Mouse (Mus musculus) spleen, adult 2 months (tissue): Measurements from ENCODE around the gene Hdac9. TPM values are rescaled to one million over a fixed set of nuclear protein-coding genes. Genes with fewer than 3 reads are reported as not detected.
A peak's percentile ranks its signal among the peaks of the same experiment; 100 is the strongest.

Experiments used
- DNase-seq, 2 experiments: peaks; one replicate each; pipeline versions ENCODE4 v3.0.0 to v3.0.0-alpha.2; 2012 to 2021; ENCODE audit warnings: low spot score in 2 of 2, low read depth in 1 of 2
- H3K27ac ChIP-seq: fragments of 200-500 bp; 2 replicates; pipeline ENCODE4 v1.5.1; 2012; ENCODE audit warnings: low read length, inconsistent platforms; ENCODE audit not compliant: insufficient read depth
- H3K27me3 ChIP-seq: fragments of 200-500 bp; 2 replicates; pipeline ENCODE4 v1.6.1; 2012; ENCODE audit warnings: mild to moderate bottlenecking, moderate library complexity, low read length, inconsistent platforms; ENCODE audit not compliant: control insufficient read depth, insufficient read depth
- H3K36me3 ChIP-seq: fragments of 200-500 bp; 2 replicates; pipeline ENCODE4 v1.6.1; 2012; ENCODE audit warnings: mild to moderate bottlenecking, low read length, inconsistent platforms; ENCODE audit not compliant: control insufficient read depth, insufficient read depth
- H3K4me1 ChIP-seq: fragments of 200-500 bp; 2 replicates; pipeline ENCODE4 v1.6.1; 2011; ENCODE audit warnings: inconsistent platforms; ENCODE audit not compliant: control insufficient read depth, insufficient read depth, insufficient read length
- H3K4me3 ChIP-seq: fragments of 200-500 bp; 2 replicates; pipeline ENCODE4 v1.5.1; 2011; ENCODE audit warnings: mild to moderate bottlenecking, inconsistent platforms; ENCODE audit not compliant: insufficient read depth, insufficient read length; ENCODE audit errors: extremely low read depth
- CTCF ChIP-seq: fragments of 200-500 bp; IDR thresholded peaks from 2 replicates; pipeline ENCODE4 v1.5.1; 2011; ENCODE audit warnings: mild to moderate bottlenecking, inconsistent platforms; ENCODE audit not compliant: insufficient read depth, insufficient read length, insufficient replicate concordance; ENCODE audit errors: extremely low read depth
- POLR2A ChIP-seq: fragments of 200-500 bp; IDR thresholded peaks from 2 replicates; pipeline ENCODE4 v1.6.1; 2011; ENCODE audit warnings: low read depth, low read length, inconsistent platforms
- WGBS: fragments of 180-500 bp; shearing (Covaris S2); methylation state at CpG from one replicate; pipeline ENCODE4 v1.1.7; 2018; 5-methylcytosine and 5-hydroxymethylcytosine counted together
- polyA plus RNA-seq: library from polyadenylated mRNA; depleted of rRNA; stranded (reverse); fragments of >200 nt; gene quantifications from 2 replicates; pipeline ENCODE4 v1.2.3, GENCODE M21; 2012

Gene Hdac9
- polyA plus RNA-seq, 1 experiment, result 8.9 TPM

DNA sequence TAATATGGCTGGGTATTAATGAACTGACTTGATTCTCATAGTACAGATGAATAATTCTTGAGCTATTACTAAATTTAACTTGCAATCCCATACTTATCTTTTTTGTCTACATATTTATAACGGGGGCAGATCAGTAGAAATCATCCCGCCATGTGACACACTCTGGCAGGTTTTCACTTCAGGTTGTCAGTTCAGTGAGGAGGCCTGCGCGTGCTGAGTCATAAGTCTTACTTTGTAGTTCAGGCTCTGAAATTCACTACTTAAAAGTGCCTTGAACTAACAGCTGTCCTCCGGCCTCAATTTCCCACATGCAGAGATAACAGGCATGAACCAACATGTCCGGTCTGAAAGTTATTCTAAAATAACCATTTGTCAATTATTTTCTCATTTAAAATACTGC, 239.8 kb downstream of the Hdac9 start:
- H3K27ac ChIP-seq, result no peak overlapping the region
- H3K36me3 ChIP-seq, result no peaks in the 10 kb centered on the region
- no peak for DNase-seq
- no peak overlapping the region for H3K4me3 ChIP-seq
- no peak for TF ChIP-seq POLR2A
- TF ChIP-seq CTCF, result no peak
- peaks cover 4% of the 10 kb centered on the region for H3K4me1 ChIP-seq
- no peaks in the 10 kb centered on the region for H3K27me3 ChIP-seq
- WGBS, result 79% methylated on average over 6 of the region's 6 CpGs

- no peaks in the 10 kb centered on the region for H3K27me3 ChIP-seq
- WGBS, result 67% methylated on average over 2 of the region's 2 CpGs
- no peaks in the 10 kb centered on the region for H3K36me3 ChIP-seq
- no peak for DNase-seq
- TF ChIP-seq CTCF (no peak), POLR2A (no peak)
- no peaks in the 10 kb centered on the region; the same call in 1 of the 2 replicates for H3K4me1 ChIP-seq
- H3K4me3 ChIP-seq, result no peak overlapping the region
- H3K27ac ChIP-seq, result no peak overlapping the region
These were observed 242.7 kb downstream of the Hdac9 start for GRCm38 (mm10) chr12:34674235-34674634.

DNA sequence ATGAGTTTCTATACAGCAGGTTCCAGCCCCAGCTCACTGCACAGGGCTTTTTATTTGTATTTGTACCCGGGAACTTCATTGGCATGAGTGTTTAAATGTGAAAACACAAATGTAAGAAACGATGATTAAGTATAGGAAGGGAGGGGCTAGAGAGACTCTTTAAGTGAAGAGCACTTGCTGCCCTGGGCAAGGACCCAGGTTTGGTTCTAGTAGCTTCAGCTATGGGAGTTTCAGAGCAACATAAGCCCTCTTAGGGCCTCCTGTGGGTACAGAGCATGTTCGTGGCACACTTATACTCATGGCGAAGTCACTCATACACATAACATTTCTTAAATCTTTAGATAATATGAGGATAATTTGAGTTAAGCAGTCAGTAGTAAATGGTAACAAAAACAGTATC, 243.4 kb downstream of the Hdac9 start:
- Histone ChIP-seq H3K27ac (no peak overlapping the region), H3K4me1 (no peaks in the 10 kb centered on the region), H3K36me3 (no peaks in the 10 kb centered on the region), H3K4me3 (no peak overlapping the region), H3K27me3 (no peaks in the 10 kb centered on the region)
- 86% methylated on average over 4 of the region's 4 CpGs for WGBS
- TF ChIP-seq CTCF (no peak), POLR2A (no peak)
- no peak for DNase-seq

DNA sequence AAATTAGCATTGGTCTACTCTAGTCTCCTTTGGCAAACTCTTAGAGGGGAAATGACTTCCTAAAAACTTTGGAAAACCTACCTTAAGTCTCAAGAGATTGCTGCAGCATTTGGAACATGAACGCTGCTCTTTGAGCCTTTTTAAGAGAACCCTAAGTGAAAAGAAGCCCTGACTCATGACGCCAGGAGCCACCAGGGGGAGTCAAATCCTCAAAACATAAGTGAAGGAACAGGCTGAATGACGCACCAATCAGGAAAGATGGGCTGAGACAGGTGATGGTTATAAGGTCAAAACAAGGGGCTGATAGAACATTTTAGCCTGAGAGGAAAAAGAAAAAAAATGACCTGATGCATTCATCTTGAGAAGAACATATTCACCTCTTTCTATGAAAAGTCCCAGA, 252.1 kb downstream of the Hdac9 start:
- peak; percentile 48 to 69 for DNase-seq
- TF ChIP-seq CTCF, result peak; percentile 61; the same call in 1 of the 2 replicates
- TF ChIP-seq POLR2A, result no peak
- Histone ChIP-seq H3K4me3 (no peak overlapping the region), H3K27me3 (no peaks in the 10 kb centered on the region), H3K27ac (no peak overlapping the region), H3K4me1 (no peaks in the 10 kb centered on the region), H3K36me3 (no peaks in the 10 kb centered on the region)
- WGBS, result 8% methylated on average over 3 of the region's 3 CpGs

DNA sequence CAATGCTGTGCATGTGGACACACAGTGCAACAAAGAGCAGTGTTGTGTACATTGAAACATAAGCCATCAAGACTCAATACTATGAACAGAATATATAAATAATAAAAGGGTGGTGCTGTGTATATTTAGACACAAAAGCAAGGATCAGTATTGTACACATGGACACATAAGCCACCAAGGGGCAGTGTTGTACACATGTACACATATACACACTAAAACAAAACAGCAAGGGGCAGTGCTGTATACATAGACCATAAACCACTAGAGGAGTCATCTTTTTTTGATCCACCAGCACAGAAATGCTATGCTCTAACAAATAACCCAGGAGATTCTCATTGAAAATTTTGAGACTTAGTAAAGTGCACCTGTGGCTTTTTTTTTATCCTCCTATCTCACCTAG, 255.5 kb downstream of the Hdac9 start:
- no peak overlapping the region for H3K27ac ChIP-seq
- TF ChIP-seq CTCF (no peak), POLR2A (no peak)
- H3K4me1 ChIP-seq, result no peaks in the 10 kb centered on the region
- no peaks in the 10 kb centered on the region for H3K36me3 ChIP-seq
- no peak overlapping the region for H3K4me3 ChIP-seq
- DNase-seq, result no peak
- H3K27me3 ChIP-seq, result no peaks in the 10 kb centered on the region

- Histone ChIP-seq H3K4me1 (no peaks in the 10 kb centered on the region), H3K27ac (no peak overlapping the region), H3K4me3 (no peak overlapping the region), H3K36me3 (no peaks in the 10 kb centered on the region), H3K27me3 (no peaks in the 10 kb centered on the region)
- no peak for DNase-seq
- 20% methylated on average over 5 of the region's 5 CpGs for WGBS
- TF ChIP-seq POLR2A (no peak), CTCF (no peak)
These were observed 256.9 kb downstream of the Hdac9 start for GRCm38 (mm10) chr12:34660027-34660426.

- Histone ChIP-seq H3K27ac (no peak overlapping the region), H3K4me3 (no peak overlapping the region), H3K27me3 (no peaks in the 10 kb centered on the region), H3K36me3 (no peaks in the 10 kb centered on the region), H3K4me1 (no peaks in the 10 kb centered on the region)
- DNase-seq, result no peak
- 75% methylated on average over 3 of the region's 3 CpGs for WGBS
- TF ChIP-seq POLR2A (no peak), CTCF (no peak)
These were observed 258.3 kb downstream of the Hdac9 start for GRCm38 (mm10) chr12:34658568-34658967.
